Mouse (Mus musculus) liver, adult 2 months (tissue): ENCODE data around the gene Trip12. TPM values are rescaled to one million over a fixed set of nuclear protein-coding genes. Genes with fewer than 3 reads are reported as not detected.

Experiments used
- DNase-seq: peaks from one replicate; pipeline ENCODE4 v3.0.0-alpha.2; 2011; ENCODE audit warnings: low read depth, low spot score; ENCODE audit errors: extremely low read depth
- H3K27ac ChIP-seq: fragments of 200-500 bp; replicated peaks from 2 replicates; pipeline ENCODE4 v1.5.1; 2012; ENCODE audit warnings: low read depth, mild to moderate bottlenecking, control low read depth, inconsistent platforms, low read length; ENCODE audit not compliant: insufficient read depth
- H3K27me3 ChIP-seq: fragments of 200-500 bp; 2 replicates; pipeline ENCODE4 v1.6.1; 2012; ENCODE audit warnings: mild to moderate bottlenecking, moderate library complexity, low read length, inconsistent platforms; ENCODE audit not compliant: control insufficient read depth, insufficient read depth
- H3K36me3 ChIP-seq: fragments of 200-500 bp; 2 replicates; pipeline ENCODE4 v1.6.1; 2012; ENCODE audit warnings: low read length, inconsistent platforms; ENCODE audit not compliant: control insufficient read depth, insufficient read depth
- H3K4me1 ChIP-seq: fragments of 200-500 bp; 2 replicates; pipeline ENCODE4 v1.6.1; 2011; ENCODE audit warnings: low read length; ENCODE audit not compliant: control insufficient read depth, insufficient read depth
- H3K4me3 ChIP-seq: fragments of 200-500 bp; 2 replicates; pipeline ENCODE4 v1.5.1; 2011; ENCODE audit warnings: low read depth, mild to moderate bottlenecking, control low read depth, low read length, moderate library complexity; ENCODE audit not compliant: insufficient read depth
- H3K79me2 ChIP-seq: fragments of 200-500 bp; 2 replicates; pipeline ENCODE4 v1.6.1; 2012; ENCODE audit warnings: inconsistent platforms, mild to moderate bottlenecking, low read length, moderate library complexity; ENCODE audit not compliant: control insufficient read depth, insufficient read depth
- H3K9ac ChIP-seq: fragments of 200-500 bp; 2 replicates; pipeline ENCODE4 v1.6.1; 2012; ENCODE audit warnings: low read depth, mild to moderate bottlenecking, control low read depth, inconsistent platforms, low read length
- CTCF ChIP-seq: fragments of 200-500 bp; IDR thresholded peaks from 2 replicates; pipeline ENCODE4 v1.5.1; 2011; ENCODE audit warnings: low read depth, low read length, control low read depth
- POLR2A ChIP-seq: fragments of 200-500 bp; IDR thresholded peaks from 2 replicates; pipeline ENCODE4 v1.6.1; 2011; ENCODE audit warnings: low read length, control low read depth; ENCODE audit not compliant: insufficient read depth; ENCODE audit errors: extremely low read depth
- WGBS: fragments of 180-500 bp; shearing (Covaris S2); methylation state at CpG from one replicate; pipeline ENCODE4 v1.1.7; 2018; 5-methylcytosine and 5-hydroxymethylcytosine counted together
- polyA plus RNA-seq: library from polyadenylated mRNA; depleted of rRNA; stranded (reverse); fragments of >200 nt; gene quantifications from 2 replicates; pipeline ENCODE4 v1.2.3, GENCODE M21; 2012
- total RNA-seq: library from RNA; depleted of rRNA; stranded (reverse); fragments of >200 nt; gene quantifications from 2 replicates; pipeline ENCODE4 v1.2.3, GENCODE M21; 2014

Gene Trip12
- total and polyA plus RNA-seq, 2 experiments, result 15.6 to 81.6 TPM

DNA sequence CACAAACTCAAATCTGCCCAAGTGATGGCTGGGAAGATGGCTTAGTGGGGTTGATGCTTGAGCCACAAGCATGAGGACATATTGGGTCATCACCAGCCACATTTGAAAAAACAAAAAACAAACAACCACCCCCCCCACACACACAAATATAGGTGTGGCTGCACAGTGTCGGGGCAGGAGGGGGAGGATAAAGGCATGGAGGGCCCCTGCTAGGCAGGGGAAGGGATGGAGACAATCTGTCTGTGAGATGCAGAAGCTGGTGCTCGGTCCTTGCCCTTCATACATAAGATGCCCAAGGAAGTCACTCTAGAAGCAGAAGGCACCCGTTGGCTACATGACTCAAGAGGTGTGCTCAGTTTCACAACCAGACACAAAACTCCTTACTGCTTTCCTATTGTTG lies 118.4 kb downstream of the Trip12 start:
- Histone ChIP-seq H3K27me3 (no peaks in the 10 kb centered on the region), H3K36me3 (peaks cover 29% of the 10 kb centered on the region), H3K4me1 (peaks cover 14% of the 10 kb centered on the region), H3K9ac (no peak overlapping the region), H3K27ac (peak overlapping the region; percentile 31), H3K4me3 (no peak overlapping the region), H3K79me2 (no peaks in the 10 kb centered on the region)
- DNase-seq, result no peak
- TF ChIP-seq CTCF, result no peak
- WGBS, result 57% methylated on average over 3 of the region's 3 CpGs

DNA sequence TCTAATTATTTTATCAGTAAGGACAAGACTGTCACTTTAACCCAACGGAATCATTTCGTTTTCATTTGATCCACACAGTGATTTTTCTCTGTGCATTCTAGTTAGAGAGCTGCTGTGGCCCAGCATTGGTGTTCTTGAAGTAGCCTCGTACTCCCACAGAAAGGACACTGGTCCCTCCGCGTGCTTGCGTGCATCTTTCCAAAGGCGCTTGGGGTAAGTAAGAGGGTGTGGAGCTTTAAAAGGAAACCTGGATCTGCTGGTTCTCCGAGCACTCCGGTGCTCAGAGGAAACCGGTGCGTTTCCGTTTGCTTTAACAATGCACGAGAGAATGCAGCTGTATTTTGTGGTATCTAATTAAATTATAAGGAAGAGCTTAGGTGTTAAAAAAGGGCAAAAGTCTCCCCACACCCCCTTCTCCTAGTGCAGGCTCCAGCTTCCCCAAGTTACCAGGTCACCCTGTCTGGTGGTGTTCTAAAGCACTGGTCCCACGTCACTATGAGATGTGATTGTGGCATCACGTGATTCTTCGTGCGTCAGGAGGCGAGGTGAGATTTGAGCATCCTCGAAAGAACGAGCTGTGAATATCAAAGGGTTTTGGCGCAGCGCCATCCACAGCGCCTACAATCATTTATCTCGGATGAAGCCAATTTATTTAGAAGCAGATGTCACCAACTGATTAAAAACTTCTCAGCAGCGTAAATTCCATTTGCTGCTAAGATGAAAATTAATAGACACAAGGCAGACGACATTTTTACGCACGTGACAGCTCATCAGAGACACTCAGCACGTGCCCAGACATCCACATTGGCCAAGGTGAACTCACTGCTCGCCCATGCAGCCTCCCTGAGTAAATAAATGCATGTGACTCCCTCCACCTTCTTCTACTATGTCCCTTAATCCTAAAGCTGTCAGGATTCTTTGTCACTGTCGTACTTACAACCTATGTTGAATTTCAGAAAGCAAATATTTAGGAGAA lies 130.2 kb downstream of the Trip12 start:
- no peak for TF ChIP-seq CTCF
- TF ChIP-seq POLR2A, result no peak
- WGBS, result 18% methylated on average over 31 of the region's 31 CpGs
- no peak for DNase-seq
- no peak overlapping the region for H3K9ac ChIP-seq
- H3K79me2 ChIP-seq, result no peaks in the 10 kb centered on the region
- H3K4me1 ChIP-seq, result 0 out of 2 replicates have a peak, but pooled peaks cover 2% of the 10 kb centered on the region
- no peaks in the 10 kb centered on the region for H3K27me3 ChIP-seq
- H3K36me3 ChIP-seq, result no peaks in the 10 kb centered on the region
- no peak overlapping the region for H3K4me3 ChIP-seq
- H3K27ac ChIP-seq, result no peak overlapping the region

DNA sequence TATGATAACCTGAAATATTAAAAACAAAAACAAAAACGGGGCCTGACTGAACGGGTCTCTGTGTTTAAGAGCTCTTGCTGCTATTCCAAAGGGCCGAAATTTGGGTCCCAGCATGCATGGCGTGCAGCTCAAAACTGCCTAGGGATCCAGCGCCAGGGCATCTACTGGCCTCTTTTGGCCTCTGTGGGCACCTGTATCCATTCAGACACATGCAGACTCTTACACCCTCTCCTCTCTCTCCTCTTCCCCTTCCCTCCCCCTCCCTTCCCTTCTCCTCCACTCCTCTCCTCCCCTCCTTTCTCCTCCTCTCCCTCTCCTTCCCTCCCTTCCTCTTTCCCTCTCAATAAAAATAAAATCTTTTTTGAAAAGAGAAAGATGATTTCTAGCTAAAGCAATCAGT lies 130.9 kb downstream of the Trip12 start:
- DNase-seq, result no peak
- Histone ChIP-seq H3K27ac (no peak overlapping the region), H3K79me2 (no peaks in the 10 kb centered on the region), H3K9ac (no peak overlapping the region), H3K4me1 (0 out of 2 replicates have a peak, but pooled peaks cover 2% of the 10 kb centered on the region), H3K27me3 (no peaks in the 10 kb centered on the region), H3K36me3 (no peaks in the 10 kb centered on the region), H3K4me3 (no peak overlapping the region)
- WGBS, result 47% methylated on average over 5 of the region's 5 CpGs
- TF ChIP-seq POLR2A (no peak), CTCF (no peak)

DNA sequence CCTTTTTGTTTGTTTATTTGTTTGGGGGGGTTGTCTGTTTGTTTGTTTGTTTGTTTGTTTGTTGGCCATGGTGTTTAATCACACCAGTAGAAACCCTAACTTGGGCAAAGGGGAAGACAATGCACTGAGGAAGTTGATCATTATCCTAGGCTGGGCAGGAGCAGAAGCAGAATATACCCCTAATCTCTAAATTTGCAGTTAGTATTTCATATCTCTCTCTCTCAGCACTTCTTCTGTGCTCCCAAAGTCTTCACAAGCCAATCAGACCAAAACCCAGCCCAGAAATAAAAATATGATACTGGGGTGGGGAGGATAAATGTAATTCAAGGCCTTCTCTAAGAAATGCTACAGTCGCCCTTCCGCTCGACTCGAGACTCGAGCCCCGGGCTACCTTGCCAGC lies 140.1 kb downstream of the Trip12 start:
- 96% methylated on average over 6 of the region's 6 CpGs for WGBS

DNA sequence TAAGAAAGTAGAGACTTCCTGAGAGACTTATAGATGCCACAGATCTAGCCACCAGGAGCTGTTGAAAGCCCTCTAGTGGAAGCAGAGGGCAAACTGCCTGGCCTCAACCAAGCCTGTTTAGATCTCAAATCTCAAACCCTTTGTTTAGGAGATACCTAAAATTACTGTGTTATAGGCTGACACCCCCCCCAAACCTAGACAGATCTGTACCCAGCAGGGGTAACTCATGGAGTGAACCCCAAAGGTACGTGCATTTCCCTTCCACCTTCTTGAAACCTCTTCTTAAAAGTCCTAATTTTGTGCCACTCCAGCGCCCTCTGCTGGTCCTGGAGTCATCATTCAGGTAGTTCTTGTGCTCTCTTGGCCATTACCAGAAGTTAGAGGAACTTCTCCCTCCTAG lies 143.2 kb downstream of the Trip12 start:
- H3K4me1 ChIP-seq, result no peaks in the 10 kb centered on the region
- no peak overlapping the region for H3K9ac ChIP-seq
- H3K27me3 ChIP-seq, result peaks cover 16% of the 10 kb centered on the region
- H3K79me2 ChIP-seq, result no peaks in the 10 kb centered on the region
- no peak overlapping the region for H3K27ac ChIP-seq
- no peak overlapping the region for H3K4me3 ChIP-seq
- DNase-seq, result peak; percentile 58
- no peaks in the 10 kb centered on the region for H3K36me3 ChIP-seq
- 5% methylated on average over 2 of the region's 2 CpGs for WGBS
- TF ChIP-seq POLR2A (no peak), CTCF (peak; percentile 54; the same call in 1 of the 2 replicates)

More for the DNA sequence above, 140.1 kb downstream of the Trip12 start:
- Histone ChIP-seq H3K9ac (no peak overlapping the region), H3K27me3 (peaks cover 9% of the 10 kb centered on the region), H3K27ac (no peak overlapping the region), H3K4me1 (no peaks in the 10 kb centered on the region), H3K4me3 (no peak overlapping the region), H3K36me3 (no peaks in the 10 kb centered on the region), H3K79me2 (no peaks in the 10 kb centered on the region)
- DNase-seq, result no peak
- no peak for TF ChIP-seq CTCF
